Mouse (Mus musculus) bone marrow macrophage, adult 2 months (primary cell): ENCODE measurements around the gene Srrt. TPM values are rescaled to one million over a fixed set of nuclear protein-coding genes. Genes with fewer than 3 reads are reported as not detected.

Experiments used
- H3K27ac ChIP-seq: 2 replicates; pipeline ENCODE4 v1.5.1; 2012; ENCODE audit warnings: low read depth, low read length; ENCODE audit not compliant: insufficient read depth
- H3K4me1 ChIP-seq: 2 replicates; pipeline ENCODE4 v1.6.1; 2012; ENCODE audit warnings: low read length; ENCODE audit not compliant: control insufficient read depth, insufficient read depth
- H3K4me3 ChIP-seq: 2 replicates; pipeline ENCODE4 v1.5.1; 2012; ENCODE audit warnings: mild to moderate bottlenecking, low read length, moderate library complexity; ENCODE audit not compliant: insufficient read depth
- CTCF ChIP-seq: IDR thresholded peaks from 2 replicates; pipeline ENCODE4 v1.5.1; 2012; ENCODE audit warnings: low read depth, mild to moderate bottlenecking, low read length, moderate library complexity
- POLR2A ChIP-seq: IDR thresholded peaks from 2 replicates; pipeline ENCODE4 v1.6.1; 2012; ENCODE audit warnings: mild to moderate bottlenecking, low read depth, low read length, borderline replicate concordance
- polyA plus RNA-seq: library from polyadenylated mRNA; stranded (reverse); fragments of >200 nt; gene quantifications from 2 replicates; pipeline ENCODE4 v1.2.4, GENCODE M21; 2012; ENCODE audit not compliant: missing spikeins, insufficient read depth, insufficient read length

The Srrt gene
- polyA plus RNA-seq: 172 and 177 TPM in 2 replicates

- TF ChIP-seq CTCF (no peak), POLR2A (peak; percentile 51; the same call in 1 of the 2 replicates)
- Histone ChIP-seq H3K27ac (peak within 1 kb of the TSS; percentile 94), H3K4me3 (peak within 1 kb of the TSS; percentile 81), H3K4me1 (peaks cover 43% of the 10 kb centered on the region)
These were observed at the start of gene Srrt for GRCm38 (mm10) chr5:137307071-137307912. TSS of gene Srrt (minus strand) at chr5:137307674.

GRCm38 (mm10) chr5:137354091-137354490 lies 46.6 kb upstream of the Srrt start:
- TF ChIP-seq POLR2A: no peak
- TF ChIP-seq CTCF: no peak
- no peak overlapping the region for H3K4me3 ChIP-seq
- H3K4me1 ChIP-seq: no peaks in the 10 kb centered on the region

GRCm38 (mm10) chr5:137352011-137352975 lies 44.8 kb upstream of the Srrt start:
- H3K4me3 ChIP-seq: no peak overlapping the region
- no peak overlapping the region for H3K27ac ChIP-seq
- TF ChIP-seq POLR2A (no peak), CTCF (no peak)
- no peaks in the 10 kb centered on the region for H3K4me1 ChIP-seq

More at GRCm38 (mm10) chr5:137354091-137354490, 46.6 kb upstream of the Srrt start:
- H3K27ac ChIP-seq: no peak overlapping the region

- no peaks in the 10 kb centered on the region for H3K4me1 ChIP-seq
- no peak overlapping the region for H3K27ac ChIP-seq
- H3K4me3 ChIP-seq: no peak overlapping the region
- TF ChIP-seq CTCF: no peak
- no peak for TF ChIP-seq POLR2A
These were observed 43.9 kb upstream of the Srrt start for GRCm38 (mm10) chr5:137351394-137351793.

GRCm38 (mm10) chr5:137351058-137351380 lies 43.5 kb upstream of the Srrt start:
- H3K4me3 ChIP-seq: no peak overlapping the region
- no peak for TF ChIP-seq CTCF
- no peak for TF ChIP-seq POLR2A
- H3K27ac ChIP-seq: no peak overlapping the region
- no peaks in the 10 kb centered on the region for H3K4me1 ChIP-seq

- Histone ChIP-seq H3K27ac (no peak overlapping the region), H3K4me3 (peak overlapping the region; percentile 18; the same call in 1 of the 2 replicates), H3K4me1 (no peaks in the 10 kb centered on the region)
- TF ChIP-seq POLR2A: no peak
- TF ChIP-seq CTCF: no peak
These were observed 43.0 kb upstream of the Srrt start for GRCm38 (mm10) chr5:137350205-137351057.

- TF ChIP-seq CTCF: no peak
- no peak for TF ChIP-seq POLR2A
- no peak within 1 kb of the TSS for H3K27ac ChIP-seq
- H3K4me3 ChIP-seq: peak within 1 kb of the TSS; percentile 18; the same call in 1 of the 2 replicates
- no peaks in the 10 kb centered on the region for H3K4me1 ChIP-seq
These were observed 42.1 kb upstream of the Srrt start, which contains the start of gene Ephb4 for GRCm38 (mm10) chr5:137349384-137350204. TSS of gene Ephb4 (plus strand) at chr5:137350109.

GRCm38 (mm10) chr5:137348482-137349383 lies 41.3 kb upstream of the Srrt start:
- Histone ChIP-seq H3K27ac (no peak overlapping the region), H3K4me1 (no peaks in the 10 kb centered on the region), H3K4me3 (no peak overlapping the region)
- TF ChIP-seq POLR2A (no peak), CTCF (no peak)
